Mouse (Mus musculus) brain, embryonic 14.5 days (tissue): ENCODE measurements at regions not wholly inside any gene's neighbourhood (a gene's known extent, or its start where the extent isn't known, plus 50 kb on each side); places are given as distances from the start of the nearest gene placed in this dataset.

Source experiments
- CTCF ChIP-seq: fragments of 200-500 bp; IDR thresholded peaks from 2 replicates; pipeline ENCODE4 v1.5.1; 2012; ENCODE audit warnings: inconsistent platforms, mild to moderate bottlenecking, moderate library complexity, borderline replicate concordance; ENCODE audit not compliant: insufficient read depth, insufficient read length; ENCODE audit errors: extremely low read depth
- POLR2A ChIP-seq: fragments of 200-500 bp; IDR thresholded peaks from 2 replicates; pipeline ENCODE4 v1.6.1; 2012; ENCODE audit warnings: mild to moderate bottlenecking, inconsistent platforms, borderline replicate concordance; ENCODE audit not compliant: poor library complexity, insufficient read depth, insufficient read length, severe bottlenecking; ENCODE audit errors: extremely low read depth

DNA sequence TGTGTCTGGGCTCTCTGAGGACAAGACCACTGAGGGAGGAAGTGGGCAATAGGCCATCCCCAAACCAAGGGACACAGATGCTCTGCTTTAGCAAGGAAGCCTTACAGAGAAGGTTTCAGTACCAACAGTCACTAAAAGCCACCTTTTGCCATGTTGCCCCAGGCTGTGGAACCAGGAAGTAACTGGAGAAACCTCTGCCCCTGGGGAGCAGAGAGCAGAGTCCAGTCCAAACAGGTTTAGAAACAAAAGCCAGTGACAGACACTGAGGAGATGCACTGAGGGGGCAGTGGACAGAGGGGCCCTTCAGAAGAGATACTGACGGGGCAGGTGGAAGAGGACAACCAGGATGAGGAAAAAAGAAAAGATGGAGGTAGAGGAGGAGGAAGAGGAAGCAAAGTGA lies 186.2 kb upstream of the Afdn start:
- no peak for TF ChIP-seq CTCF
- no peak for TF ChIP-seq POLR2A
